Mouse (Mus musculus) kidney, adult 18-20 months (tissue): ENCODE data around the gene Neu3.

Experiments
- DNase-seq: peaks from one replicate; pipeline ENCODE4 v3.0.0; 2021

Gene Neu3

DNA sequence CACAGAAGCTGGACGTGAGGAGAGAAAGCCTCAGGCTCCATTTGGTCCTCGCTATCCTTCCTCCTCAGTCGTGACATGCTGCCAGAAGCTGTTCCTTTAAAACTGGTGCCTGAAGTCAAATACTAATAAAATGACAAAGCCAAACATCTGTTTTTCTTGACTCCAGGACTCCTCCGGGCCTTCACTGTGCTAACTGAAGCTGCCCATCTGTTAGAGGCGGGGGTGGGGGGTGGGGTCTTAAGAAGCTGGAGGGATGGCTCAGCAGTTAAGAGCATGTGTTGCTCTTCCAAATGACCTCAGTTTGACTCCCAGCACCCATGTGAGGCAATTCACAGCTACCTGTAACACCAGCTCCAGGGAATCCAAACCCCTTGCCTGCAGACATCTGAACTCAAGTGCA, 39.7 kb downstream of the Neu3 start:
- DNase-seq: no peak

DNA sequence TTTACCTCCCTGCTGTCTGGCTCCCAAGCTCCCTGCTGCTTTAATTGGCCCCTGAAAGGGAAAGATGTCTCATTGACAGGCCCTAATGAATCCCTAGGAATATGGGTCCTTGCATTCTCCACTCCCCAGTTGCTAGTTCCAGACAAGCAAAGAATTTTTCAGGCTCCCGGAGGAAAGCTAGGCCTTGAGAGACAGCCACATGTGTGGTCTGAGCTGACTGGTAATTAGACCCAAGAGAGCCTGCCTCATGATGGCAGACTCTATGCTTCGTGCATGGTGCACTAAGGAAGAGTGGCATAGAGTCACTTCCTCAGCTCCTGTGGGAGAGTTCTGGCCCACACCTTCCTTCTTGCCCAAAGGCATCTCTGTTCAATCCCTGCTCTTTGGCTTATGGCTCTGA, 40.3 kb downstream of the Neu3 start:
- DNase-seq: no peak

GRCm38 (mm10) chr7:99786774-99787173, 41.4 kb downstream of the Neu3 start:
- DNase-seq: no peak

DNA sequence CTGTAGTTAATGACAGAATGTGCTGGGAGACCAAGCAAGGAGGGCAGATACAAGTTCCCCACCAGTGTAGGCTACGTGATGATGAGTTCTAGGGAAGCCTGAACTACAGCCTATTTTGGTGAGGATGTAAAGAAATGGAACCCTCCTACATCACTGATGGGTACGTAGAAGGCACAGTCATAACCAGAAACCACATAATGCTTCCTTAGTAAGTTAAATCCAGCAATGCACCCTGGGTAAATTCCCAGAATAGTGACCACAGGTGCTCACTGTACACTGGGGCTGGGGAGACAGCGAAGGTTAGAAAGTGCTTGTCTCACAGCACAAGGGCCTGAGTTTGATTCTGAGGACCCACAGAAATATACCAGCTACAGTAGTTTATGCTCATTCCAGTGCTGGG, 42.7 kb downstream of the Neu3 start:
- no peak for DNase-seq

DNA sequence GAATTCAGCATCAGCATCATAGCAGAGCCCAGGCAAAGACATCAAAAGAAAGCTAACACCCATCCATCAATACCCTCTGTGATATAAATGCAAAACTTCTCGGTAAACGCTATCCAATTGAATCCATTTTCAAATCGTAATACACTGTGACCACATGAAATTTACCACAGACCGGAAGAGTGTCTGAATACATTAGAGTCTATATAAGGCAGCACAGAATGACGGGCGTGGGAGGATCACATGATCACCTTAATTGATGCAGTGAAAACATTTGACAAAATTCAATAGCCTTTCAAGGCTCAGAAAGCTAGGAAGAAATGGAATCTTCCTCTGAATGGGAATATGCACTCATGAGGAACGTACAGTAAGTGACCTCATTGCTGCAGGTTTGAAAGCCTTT, 44.8 kb downstream of the Neu3 start:
- DNase-seq: no peak

- no peak for DNase-seq
Observed at GRCm38 (mm10) chr7:99781916-99782315, 46.3 kb downstream of the Neu3 start.

- no peak for DNase-seq
Observed at GRCm38 (mm10) chr7:99781385-99781784, 46.8 kb downstream of the Neu3 start.

- no peak for DNase-seq
Observed at GRCm38 (mm10) chr7:99763207-99763606, 65.0 kb downstream of the Neu3 start, which contains the start of gene Olfr521. Gene Olfr521 (plus strand): TSS chr7:99763507.
